Mouse (Mus musculus) heart, adult 2 months (tissue): ENCODE data around the gene Zbtb37.

Experiments used
- CTCF ChIP-seq: fragments of 200-600 bp; IDR thresholded peaks from 2 replicates; pipeline ENCODE4 v1.8.1; 2022; ENCODE audit warnings: antibody characterized with exemption, mild to moderate bottlenecking, moderate library complexity
- EP300 ChIP-seq: fragments of 200-500 bp; IDR thresholded peaks from 2 replicates; pipeline ENCODE4 v1.6.1; 2011; ENCODE audit warnings: low read depth, low read length, control low read depth; ENCODE audit not compliant: insufficient read depth
- POLR2A ChIP-seq: fragments of 200-500 bp; IDR thresholded peaks from 2 replicates; pipeline ENCODE4 v1.6.1; 2011; ENCODE audit warnings: mild to moderate bottlenecking, low read depth, low read length, control low read depth; ENCODE audit not compliant: insufficient read depth

DNA sequence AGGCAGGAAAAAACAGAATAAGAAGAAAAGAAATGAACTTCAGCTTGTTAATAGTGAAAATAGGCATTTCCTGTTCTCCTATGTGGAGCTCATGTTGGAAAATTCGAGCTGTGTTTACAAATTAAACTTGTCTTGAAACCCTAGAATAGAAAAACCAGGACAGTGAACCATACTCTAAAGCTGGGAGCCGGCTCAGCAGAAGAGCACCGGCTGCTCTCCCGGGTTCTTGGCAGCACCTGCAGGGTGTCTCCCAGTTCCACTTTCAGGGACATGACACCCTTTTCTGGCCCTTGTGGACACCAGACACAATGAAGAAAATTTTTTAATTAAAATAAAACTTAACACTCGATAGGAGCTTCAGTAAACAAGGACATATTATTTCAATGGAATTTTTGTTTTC lies 66.0 kb downstream of the Zbtb37 start:
- TF ChIP-seq CTCF (no peak), POLR2A (no peak), EP300 (no peak)
